Mouse (Mus musculus): ENCODE results near the gene Amotl2. TPM values are rescaled to one million over a fixed set of nuclear protein-coding genes. Genes with fewer than 3 reads are reported as not detected.
"Not testable (repeated sequence)": the region's sequence is repeated elsewhere in the genome, so short reads cannot be mapped to it uniquely, and the experiment has no call there.

The Amotl2 gene
- polyA plus RNA-seq, 1 experiment from 2014 or later, result 37.7 TPM

- no peaks in the 10 kb centered on the region for H3K36me3 ChIP-seq (ENCODE audit: control insufficient read depth, insufficient read depth, low read length)
- no peak overlapping the region for H3K9ac ChIP-seq (replicated peaks; ENCODE audit: low read depth, low read length)
- no peak for ATAC-seq (ENCODE audit: low read depth)
- no peaks in the 10 kb centered on the region for H3K9me3 ChIP-seq (ENCODE audit: control insufficient read depth, low read length)
- H3K27me3 ChIP-seq (ENCODE audit: control insufficient read depth, insufficient read depth, low read length), result no peaks in the 10 kb centered on the region
- no peaks in the 10 kb centered on the region for H3K4me1 ChIP-seq (ENCODE audit: control insufficient read depth, insufficient read depth, low read length)
- H3K4me3 ChIP-seq (ENCODE audit: low read depth, low read length), result no peak overlapping the region
- H3K27ac ChIP-seq (ENCODE audit: low read depth, low read length), result no peak overlapping the region
- no peak overlapping the region for H3K4me2 ChIP-seq (ENCODE audit: low read depth, low read length)
- 75% methylated on average over 9 of the region's 9 CpGs for WGBS
Observed at GRCm38 (mm10) chr9:102755591-102756270, 39.3 kb downstream of the Amotl2 start.

GRCm38 (mm10) chr9:102756352-102756751, 39.9 kb downstream of the Amotl2 start:
- ATAC-seq (ENCODE audit: low read depth), result no peak
- WGBS, result 64% methylated on average over 14 of the region's 14 CpGs

GRCm38 (mm10) chr9:102758851-102759250, 42.4 kb downstream of the Amotl2 start:
- Histone ChIP-seq H3K4me1 (ENCODE audit: control insufficient read depth, insufficient read depth, low read length) (no peaks in the 10 kb centered on the region), H3K4me3 (ENCODE audit: low read depth, low read length) (no peak overlapping the region), H3K36me3 (ENCODE audit: control insufficient read depth, insufficient read depth, low read length) (no peaks in the 10 kb centered on the region), H3K4me2 (ENCODE audit: low read depth, low read length) (no peak overlapping the region), H3K9me3 (ENCODE audit: control insufficient read depth, low read length) (no peaks in the 10 kb centered on the region), H3K9ac (replicated peaks; ENCODE audit: low read depth, low read length) (no peak overlapping the region), H3K27ac (ENCODE audit: low read depth, low read length) (no peak overlapping the region), H3K27me3 (ENCODE audit: control insufficient read depth, insufficient read depth, low read length) (no peaks in the 10 kb centered on the region)
- no peak for ATAC-seq (ENCODE audit: low read depth)
- 67% methylated on average over 1 of the region's 1 CpGs for WGBS

More at GRCm38 (mm10) chr9:102756352-102756751, 39.9 kb downstream of the Amotl2 start:
- Histone ChIP-seq H3K4me2 (ENCODE audit: low read depth, low read length) (no peak overlapping the region), H3K9me3 (ENCODE audit: control insufficient read depth, low read length) (no peaks in the 10 kb centered on the region), H3K4me3 (ENCODE audit: low read depth, low read length) (no peak overlapping the region), H3K27me3 (ENCODE audit: control insufficient read depth, insufficient read depth, low read length) (no peaks in the 10 kb centered on the region), H3K4me1 (ENCODE audit: control insufficient read depth, insufficient read depth, low read length) (no peaks in the 10 kb centered on the region), H3K9ac (replicated peaks; ENCODE audit: low read depth, low read length) (no peak overlapping the region), H3K27ac (ENCODE audit: low read depth, low read length) (no peak overlapping the region), H3K36me3 (ENCODE audit: control insufficient read depth, insufficient read depth, low read length) (no peaks in the 10 kb centered on the region)

GRCm38 (mm10) chr9:102759581-102760001, 43.1 kb downstream of the Amotl2 start:
- no peaks in the 10 kb centered on the region for H3K9me3 ChIP-seq (ENCODE audit: control insufficient read depth, low read length)
- no peak for ATAC-seq (ENCODE audit: low read depth)
- no peaks in the 10 kb centered on the region for H3K36me3 ChIP-seq (ENCODE audit: control insufficient read depth, insufficient read depth, low read length)
- no peak overlapping the region for H3K4me2 ChIP-seq (ENCODE audit: low read depth, low read length)
- no peak overlapping the region for H3K9ac ChIP-seq (replicated peaks; ENCODE audit: low read depth, low read length)
- H3K4me3 ChIP-seq (ENCODE audit: low read depth, low read length), result no peak overlapping the region
- WGBS, result 62% methylated on average over 5 of the region's 5 CpGs
- H3K4me1 ChIP-seq (ENCODE audit: control insufficient read depth, insufficient read depth, low read length), result no peaks in the 10 kb centered on the region
- H3K27me3 ChIP-seq (ENCODE audit: control insufficient read depth, insufficient read depth, low read length), result no peaks in the 10 kb centered on the region
- no peak overlapping the region for H3K27ac ChIP-seq (ENCODE audit: low read depth, low read length)

DNA sequence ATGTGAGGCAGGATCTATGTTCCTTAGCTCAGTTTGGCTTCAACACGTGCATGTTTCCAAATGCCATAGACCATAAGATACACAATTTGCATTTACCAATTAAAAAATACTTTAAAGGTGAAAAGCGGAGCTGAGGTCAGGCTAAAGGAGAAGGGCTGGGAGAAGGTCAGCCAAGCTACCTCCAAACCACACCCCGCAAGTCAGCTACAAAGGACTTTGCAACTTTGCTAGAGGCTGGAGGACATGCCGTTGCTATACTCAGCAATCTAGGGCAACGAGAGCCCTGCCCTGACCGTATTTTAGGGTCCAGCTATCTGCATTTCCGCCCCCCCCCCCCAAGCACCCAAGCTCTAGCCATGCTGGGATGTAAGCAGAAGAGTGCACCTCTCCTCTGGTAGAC, 45.1 kb downstream of the Amotl2 start:
- 90% methylated on average over 7 of the region's 7 CpGs for WGBS
- no peak overlapping the region for H3K9ac ChIP-seq (replicated peaks; ENCODE audit: low read depth, low read length)

DNA sequence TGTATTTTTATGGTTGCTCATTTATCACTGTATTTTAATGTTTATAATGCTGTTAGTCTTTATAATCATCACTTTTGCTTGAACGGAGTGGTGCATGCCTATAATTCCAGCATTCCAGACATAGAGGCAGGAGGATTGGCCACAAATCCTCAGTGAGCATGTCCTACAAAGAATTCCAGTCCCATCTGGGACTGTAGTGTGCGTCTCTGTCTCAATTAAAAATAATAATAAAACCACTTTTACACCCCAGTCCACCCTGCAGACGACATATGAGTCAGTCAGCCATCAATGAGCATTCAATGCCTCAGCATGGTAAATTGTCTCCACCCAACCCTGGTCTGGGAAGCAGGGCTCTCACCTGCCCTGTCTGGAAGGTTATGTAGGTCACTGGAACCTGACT, 46.4 kb downstream of the Amotl2 start:
- 62% methylated on average over 3 of the region's 3 CpGs for WGBS
- Histone ChIP-seq H3K9me3 (ENCODE audit: control insufficient read depth, low read length) (no peaks in the 10 kb centered on the region), H3K27me3 (ENCODE audit: control insufficient read depth, insufficient read depth, low read length) (no peaks in the 10 kb centered on the region), H3K4me1 (ENCODE audit: control insufficient read depth, insufficient read depth, low read length) (no peaks in the 10 kb centered on the region), H3K9ac (replicated peaks; ENCODE audit: low read depth, low read length) (no peak overlapping the region), H3K4me3 (ENCODE audit: low read depth, low read length) (no peak overlapping the region), H3K4me2 (ENCODE audit: low read depth, low read length) (no peak overlapping the region), H3K36me3 (ENCODE audit: control insufficient read depth, insufficient read depth, low read length) (no peaks in the 10 kb centered on the region), H3K27ac (ENCODE audit: low read depth, low read length) (no peak overlapping the region)
- no peak for ATAC-seq (ENCODE audit: low read depth)

More for the DNA sequence above, 45.1 kb downstream of the Amotl2 start:
- H3K4me1 ChIP-seq (ENCODE audit: control insufficient read depth, insufficient read depth, low read length), result no peaks in the 10 kb centered on the region
- H3K4me2 ChIP-seq (ENCODE audit: low read depth, low read length), result no peak overlapping the region
- no peaks in the 10 kb centered on the region for H3K27me3 ChIP-seq (ENCODE audit: control insufficient read depth, insufficient read depth, low read length)
- no peak for ATAC-seq (ENCODE audit: low read depth)
- no peaks in the 10 kb centered on the region for H3K9me3 ChIP-seq (ENCODE audit: control insufficient read depth, low read length)
- no peak overlapping the region for H3K27ac ChIP-seq (ENCODE audit: low read depth, low read length)
- H3K36me3 ChIP-seq (ENCODE audit: control insufficient read depth, insufficient read depth, low read length), result no peaks in the 10 kb centered on the region
- no peak overlapping the region for H3K4me3 ChIP-seq (ENCODE audit: low read depth, low read length)

- ATAC-seq (ENCODE audit: low read depth), result no peak
Observed at GRCm38 (mm10) chr9:102763520-102763919, 47.0 kb downstream of the Amotl2 start.

GRCm38 (mm10) chr9:102764540-102764939, 48.1 kb downstream of the Amotl2 start:
- not testable (repeated sequence) for H3K4me2 ChIP-seq (ENCODE audit: low read depth, low read length)
- WGBS, result 88% methylated on average over 2 of the region's 2 CpGs

More at GRCm38 (mm10) chr9:102763520-102763919, 47.0 kb downstream of the Amotl2 start:
- Histone ChIP-seq H3K4me3 (ENCODE audit: low read depth, low read length) (no peak overlapping the region), H3K4me2 (ENCODE audit: low read depth, low read length) (no peak overlapping the region), H3K36me3 (ENCODE audit: control insufficient read depth, insufficient read depth, low read length) (no peaks in the 10 kb centered on the region), H3K4me1 (ENCODE audit: control insufficient read depth, insufficient read depth, low read length) (no peaks in the 10 kb centered on the region), H3K9ac (replicated peaks; ENCODE audit: low read depth, low read length) (no peak overlapping the region), H3K27me3 (ENCODE audit: control insufficient read depth, insufficient read depth, low read length) (no peaks in the 10 kb centered on the region), H3K9me3 (ENCODE audit: control insufficient read depth, low read length) (no peaks in the 10 kb centered on the region), H3K27ac (ENCODE audit: low read depth, low read length) (no peak overlapping the region)
- WGBS, result 65% methylated on average over 8 of the region's 8 CpGs

GRCm38 (mm10) chr9:102766741-102767140, 50.3 kb downstream of the Amotl2 start:
- WGBS, result 84% methylated on average over 3 of the region's 3 CpGs
- Histone ChIP-seq H3K9ac (replicated peaks; ENCODE audit: low read depth, low read length) (no peak overlapping the region), H3K4me2 (ENCODE audit: low read depth, low read length) (no peak overlapping the region), H3K27ac (ENCODE audit: low read depth, low read length) (no peak overlapping the region), H3K4me3 (ENCODE audit: low read depth, low read length) (no peak overlapping the region), H3K4me1 (ENCODE audit: control insufficient read depth, insufficient read depth, low read length) (no peaks in the 10 kb centered on the region), H3K36me3 (ENCODE audit: control insufficient read depth, insufficient read depth, low read length) (no peaks in the 10 kb centered on the region), H3K27me3 (ENCODE audit: control insufficient read depth, insufficient read depth, low read length) (no peaks in the 10 kb centered on the region), H3K9me3 (ENCODE audit: control insufficient read depth, low read length) (no peaks in the 10 kb centered on the region)
- no peak for ATAC-seq (ENCODE audit: low read depth)

More at GRCm38 (mm10) chr9:102764540-102764939, 48.1 kb downstream of the Amotl2 start:
- H3K4me1 ChIP-seq (ENCODE audit: control insufficient read depth, insufficient read depth, low read length); H3K27me3 ChIP-seq (ENCODE audit: control insufficient read depth, insufficient read depth, low read length); H3K27ac ChIP-seq (ENCODE audit: low read depth, low read length); H3K9ac ChIP-seq (replicated peaks; ENCODE audit: low read depth, low read length); ATAC-seq (ENCODE audit: low read depth); H3K36me3 ChIP-seq (ENCODE audit: control insufficient read depth, insufficient read depth, low read length); H3K9me3 ChIP-seq (ENCODE audit: control insufficient read depth, low read length); H3K4me3 ChIP-seq (ENCODE audit: low read depth, low read length): not testable (repeated sequence)
